Mouse (Mus musculus) testis, adult 10 weeks (tissue): Measurements from ENCODE around the gene Cfap99. TPM values are rescaled to one million over a fixed set of nuclear protein-coding genes. Genes with fewer than 3 reads are reported as not detected.

Source experiments
- polyA plus RNA-seq: library from polyadenylated mRNA; stranded (reverse); fragments of 350-450 nt; fragmentation: Illumina TruSeq; extraction: RNeasy Lipid Tissue Mini Kit (QIAGEN cat#74804); gene quantifications from one replicate; pipeline ENCODE4 v1.2.3, GENCODE M21; 2014; ENCODE audit warnings: low read depth, low replicate concordance

Cfap99 gene
- 4.9 TPM for polyA plus RNA-seq

DNA sequence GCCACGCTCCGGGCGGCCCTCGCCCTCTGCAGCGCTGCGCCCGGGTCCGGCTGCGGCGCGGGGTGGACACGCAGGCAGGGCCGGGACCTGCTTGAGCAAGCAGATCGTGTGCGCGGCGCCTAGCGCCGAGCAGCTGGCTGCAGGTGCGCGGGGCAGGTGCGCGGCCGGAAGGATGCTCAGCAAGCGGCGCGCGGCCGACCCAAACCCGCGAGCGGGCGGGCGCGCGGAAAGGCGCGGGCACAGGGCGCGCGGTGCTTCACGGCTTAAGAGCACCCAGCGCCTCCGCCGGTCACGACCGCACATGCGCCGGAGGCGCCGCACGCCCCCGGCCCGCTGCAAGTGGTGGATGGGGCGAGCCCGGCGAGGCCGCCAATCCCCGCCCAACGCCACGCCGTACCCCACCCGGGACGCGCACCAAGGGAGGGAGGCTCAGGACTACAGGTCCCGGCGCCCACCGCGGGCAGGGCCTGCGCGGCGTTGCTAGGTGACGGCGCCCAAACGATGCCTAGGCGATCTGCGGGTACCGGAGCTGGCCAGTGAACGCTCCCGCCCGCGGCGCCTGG, at the start of gene Cfap99, which contains the start of gene Zfyve28:
Gene Cfap99 (plus strand): TSS at position 447 of the 563 bp plus-strand sequence.
Gene Zfyve28 (minus strand): TSS at position 296 of the 563 bp plus-strand sequence.

DNA sequence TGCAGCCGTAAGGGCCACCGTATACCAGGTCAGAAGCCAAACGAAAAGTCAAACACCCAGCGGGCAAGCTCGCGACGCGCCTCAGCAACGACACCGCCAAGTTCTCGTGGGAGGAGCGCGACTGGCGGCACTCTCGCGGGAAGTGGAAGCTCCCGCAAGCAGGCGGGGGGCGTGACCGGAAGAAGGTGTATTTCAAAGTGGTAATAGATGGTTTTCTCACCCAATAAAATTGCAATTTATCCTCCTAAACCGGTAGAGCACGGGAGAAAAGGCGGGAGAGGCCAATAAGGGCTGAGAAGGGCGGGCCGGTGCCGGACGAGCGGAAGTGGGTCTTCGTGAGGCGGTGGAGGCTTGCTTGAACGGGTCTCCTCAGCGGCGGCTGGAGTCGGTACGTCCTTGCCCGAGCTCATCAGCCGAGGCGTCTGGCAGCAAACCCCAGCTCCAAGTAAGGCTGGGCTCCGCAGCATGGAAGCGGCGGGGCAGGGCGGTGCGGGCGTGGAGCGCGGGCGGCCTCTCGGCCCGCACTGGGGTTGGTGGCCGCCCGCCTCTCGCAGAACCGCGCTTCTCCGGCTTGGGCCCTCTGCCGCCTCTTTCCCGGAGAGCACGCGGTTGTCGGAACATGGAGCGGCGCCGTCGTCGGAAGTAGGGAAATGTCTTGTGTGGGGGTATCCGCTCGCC, 47.8 kb downstream of the Cfap99 start, which contains the start of gene Rnf4:
Gene Rnf4 (plus strand): TSS at position 193 of the 678 bp plus-strand sequence.

DNA sequence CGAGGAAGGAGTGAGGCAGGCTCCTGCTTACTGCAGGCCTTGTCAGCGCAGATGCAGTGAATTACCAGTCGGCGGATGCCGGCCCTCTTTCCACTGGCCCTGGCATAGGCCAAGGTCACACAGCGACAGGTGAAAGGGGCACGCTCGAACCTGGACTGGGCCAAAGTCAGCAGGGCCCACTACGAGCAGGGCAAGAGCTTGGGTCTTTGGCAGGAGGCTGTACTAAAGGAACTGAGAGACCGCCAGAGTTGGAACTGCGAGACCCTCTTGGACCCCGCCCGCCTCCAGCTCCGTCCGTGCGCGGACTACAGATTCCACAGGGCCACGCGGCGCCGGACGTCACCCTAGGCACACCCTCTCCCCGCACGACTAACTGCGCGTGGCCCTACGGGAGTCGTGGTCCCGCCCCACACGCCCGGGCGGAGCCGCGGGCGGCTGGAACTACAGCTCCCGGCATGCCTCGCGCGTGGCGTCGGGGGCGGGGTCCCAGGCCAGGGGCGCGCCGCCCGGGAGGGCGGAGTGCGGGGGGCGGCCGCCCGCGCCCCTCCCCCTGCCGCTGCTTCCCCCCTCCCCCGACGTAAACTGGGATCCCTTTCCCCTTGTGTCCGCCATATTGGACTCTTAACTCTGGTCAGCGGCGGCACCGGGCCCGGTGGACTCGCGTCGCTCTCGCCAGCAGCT, 81.1 kb downstream of the Cfap99 start, which contains the start of gene Fam193a:
Gene Fam193a (plus strand): TSS at position 593 of the 681 bp plus-strand sequence.

Other genes with a start within 250 kb of the Cfap99 start
- gene Poln, start 119.2 kb upstream of the Cfap99 start, polyA plus RNA-seq = 38.5 TPM
- gene Haus3, start 119.1 kb upstream of the Cfap99 start, polyA plus RNA-seq = 51.3 TPM
- gene Mxd4, start 100.9 kb upstream of the Cfap99 start, polyA plus RNA-seq = 6.8 TPM
- gene Zfyve28, start 151 bp upstream of the Cfap99 start, polyA plus RNA-seq = 0.25 TPM
- gene Rnf4, start 47.7 kb downstream of the Cfap99 start, polyA plus RNA-seq = 371 TPM
- 58.2 TPM for gene Fam193a, start 81.3 kb downstream of the Cfap99 start, polyA plus RNA-seq
- gene Tnip2, start 225.4 kb downstream of the Cfap99 start, polyA plus RNA-seq = 2.8 TPM
- gene Sh3bp2, start 237.2 kb downstream of the Cfap99 start, polyA plus RNA-seq = 0.62 TPM